Mouse (Mus musculus): ENCODE measurements around the gene Ecm1. TPM values are rescaled to one million over a fixed set of nuclear protein-coding genes. Genes with fewer than 3 reads are reported as not detected.
A peak's percentile ranks its signal among the peaks of the same experiment; 100 is the strongest.

Gene Ecm1
- 48.1 and 87.7 TPM in 2 replicates for total RNA-seq (2014; rRNA removed)
- polyA plus RNA-seq (2012; rRNA removed): 354 and 374 TPM in 2 replicates

DNA sequence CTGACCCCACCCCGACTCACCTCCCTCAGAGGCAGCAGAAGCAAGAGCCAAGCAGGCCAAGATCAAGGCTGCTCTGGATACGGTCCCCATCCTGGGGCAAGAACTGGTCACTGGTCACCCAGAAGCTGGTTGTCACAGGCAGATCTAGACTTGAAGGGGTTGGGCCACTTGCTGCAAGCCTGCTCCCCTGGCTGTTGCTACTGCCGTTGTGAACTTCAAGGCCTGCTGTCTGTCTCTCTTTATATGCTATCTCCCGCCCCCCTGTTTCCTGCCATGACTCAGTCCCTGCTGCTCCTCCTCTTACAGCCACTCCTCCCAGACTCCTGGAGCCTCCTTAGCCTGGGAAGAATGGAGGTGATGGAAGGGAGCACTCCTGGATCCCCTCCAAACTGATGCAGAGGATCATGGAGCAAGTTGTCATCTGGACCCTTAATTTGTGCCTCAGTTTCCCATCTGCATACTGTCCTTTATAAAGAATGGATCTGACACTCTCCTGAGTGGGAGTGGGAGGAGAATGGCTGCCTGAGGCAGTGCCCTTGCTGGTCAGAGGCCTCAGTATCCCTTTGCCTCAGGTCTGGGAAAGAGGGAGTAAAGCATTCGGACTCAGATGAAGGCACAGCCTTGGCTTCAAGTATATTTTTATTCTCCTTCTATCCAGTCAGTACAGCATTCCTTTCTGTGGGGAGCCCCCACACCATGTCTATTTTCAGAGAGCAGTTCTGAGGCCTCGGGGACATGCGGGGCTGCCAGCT lies at the start of gene Ecm1:
TSS of gene Ecm1 (minus strand) at position 217 of the 752 bp plus-strand sequence.
- Histone ChIP-seq H3K4me1 (ENCODE audit: control insufficient read depth, insufficient read depth, low read length) (peaks cover 3% of the 10 kb centered on the region; the same call in 1 of the 2 replicates), H3K27me3 (ENCODE audit: control insufficient read depth, insufficient read depth, low read length) (no peaks in the 10 kb centered on the region), H3K36me3 (ENCODE audit: control insufficient read depth, insufficient read depth, low read length) (peaks cover 6% of the 10 kb centered on the region; the same call in 1 of the 2 replicates), H3K79me2 (ENCODE audit: control insufficient read depth, insufficient read depth, low read length) (no peaks in the 10 kb centered on the region), H3K9ac (ENCODE audit: low read depth, low read length) (peak within 1 kb of the TSS; percentile 74), H3K4me3 (ENCODE audit: insufficient read depth, low read depth, low read length) (peak within 1 kb of the TSS; percentile 51), H3K27ac (replicated peaks; ENCODE audit: insufficient read depth, low read depth, low read length) (peak within 1 kb of the TSS; percentile 58)
- WGBS: 72% methylated on average over 7 of the region's 7 CpGs
- peak; percentile 33 for DNase-seq (ENCODE audit: extremely low read depth, low read depth, low spot score)
- no peak for TF ChIP-seq CTCF (IDR thresholded peaks at IDR 0.05; ENCODE audit: low read depth, low read length)
- TF ChIP-seq POLR2A (IDR thresholded peaks at IDR 0.05; ENCODE audit: extremely low read depth, insufficient read depth, low read length): peak; percentile 64

DNA sequence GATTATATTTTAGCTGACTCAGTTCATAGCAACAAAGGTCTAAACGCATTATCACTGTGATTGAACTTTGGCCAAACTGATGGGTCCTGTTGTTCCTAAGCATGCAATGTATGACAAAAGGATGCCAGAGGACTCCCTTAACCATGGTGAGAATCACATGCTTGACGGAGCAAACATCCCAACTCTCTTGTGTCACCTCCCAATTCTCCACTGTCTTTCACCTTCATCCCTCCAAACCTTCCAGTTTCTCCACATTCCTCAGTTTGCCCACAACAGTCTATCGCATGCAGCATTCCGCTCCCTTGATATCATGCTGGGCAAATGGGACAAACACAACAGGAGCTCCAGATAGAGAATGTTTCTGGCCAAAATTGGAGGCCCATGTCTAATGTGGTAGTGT lies 46.1 kb upstream of the Ecm1 start:
- 81% methylated on average over 4 of the region's 4 CpGs for WGBS
- Histone ChIP-seq H3K36me3 (ENCODE audit: control insufficient read depth, insufficient read depth, low read length) (peaks cover 56% of the 10 kb centered on the region), H3K9ac (ENCODE audit: low read depth, low read length) (no peak overlapping the region), H3K27me3 (ENCODE audit: control insufficient read depth, insufficient read depth, low read length) (no peaks in the 10 kb centered on the region), H3K79me2 (ENCODE audit: control insufficient read depth, insufficient read depth, low read length) (no peaks in the 10 kb centered on the region; the same call in 1 of the 2 replicates), H3K4me3 (ENCODE audit: insufficient read depth, low read depth, low read length) (no peak overlapping the region), H3K4me1 (ENCODE audit: control insufficient read depth, insufficient read depth, low read length) (no peaks in the 10 kb centered on the region), H3K27ac (replicated peaks; ENCODE audit: insufficient read depth, low read depth, low read length) (no peak overlapping the region)
- no peak for TF ChIP-seq POLR2A (IDR thresholded peaks at IDR 0.05; ENCODE audit: extremely low read depth, insufficient read depth, low read length)
- no peak for TF ChIP-seq CTCF (IDR thresholded peaks at IDR 0.05; ENCODE audit: low read depth, low read length)
- no peak for DNase-seq (ENCODE audit: extremely low read depth, low read depth, low spot score)

DNA sequence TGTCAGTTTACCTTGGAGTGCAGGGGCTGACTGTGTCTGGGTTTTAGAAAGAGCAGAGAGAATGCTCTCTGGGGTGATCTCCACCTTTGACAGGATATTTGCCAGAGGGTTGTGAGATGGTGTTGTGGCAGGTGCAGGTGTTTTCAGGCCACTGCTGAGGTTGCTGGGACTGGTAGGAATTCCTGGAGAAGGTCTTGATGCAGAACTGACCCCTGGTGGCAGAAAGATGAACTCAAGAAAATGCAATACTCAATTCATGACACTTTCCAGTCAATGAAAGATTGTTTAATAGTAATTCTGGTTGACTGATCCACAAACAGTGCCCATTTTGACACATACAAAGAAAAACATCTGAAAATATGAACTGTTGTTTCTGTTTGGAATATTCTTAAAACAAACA lies 32.6 kb upstream of the Ecm1 start:
- TF ChIP-seq CTCF (IDR thresholded peaks at IDR 0.05; ENCODE audit: low read depth, low read length) (peak; percentile 31; the same call in 1 of the 2 replicates), POLR2A (IDR thresholded peaks at IDR 0.05; ENCODE audit: extremely low read depth, insufficient read depth, low read length) (no peak)
- Histone ChIP-seq H3K27me3 (ENCODE audit: control insufficient read depth, insufficient read depth, low read length) (no peaks in the 10 kb centered on the region), H3K36me3 (ENCODE audit: control insufficient read depth, insufficient read depth, low read length) (peaks cover 47% of the 10 kb centered on the region), H3K27ac (replicated peaks; ENCODE audit: insufficient read depth, low read depth, low read length) (no peak overlapping the region), H3K4me3 (ENCODE audit: insufficient read depth, low read depth, low read length) (no peak overlapping the region), H3K79me2 (ENCODE audit: control insufficient read depth, insufficient read depth, low read length) (no peaks in the 10 kb centered on the region), H3K4me1 (ENCODE audit: control insufficient read depth, insufficient read depth, low read length) (no peaks in the 10 kb centered on the region), H3K9ac (ENCODE audit: low read depth, low read length) (no peak overlapping the region)
- peak; percentile 17 for DNase-seq (ENCODE audit: extremely low read depth, low read depth, low spot score)

DNA sequence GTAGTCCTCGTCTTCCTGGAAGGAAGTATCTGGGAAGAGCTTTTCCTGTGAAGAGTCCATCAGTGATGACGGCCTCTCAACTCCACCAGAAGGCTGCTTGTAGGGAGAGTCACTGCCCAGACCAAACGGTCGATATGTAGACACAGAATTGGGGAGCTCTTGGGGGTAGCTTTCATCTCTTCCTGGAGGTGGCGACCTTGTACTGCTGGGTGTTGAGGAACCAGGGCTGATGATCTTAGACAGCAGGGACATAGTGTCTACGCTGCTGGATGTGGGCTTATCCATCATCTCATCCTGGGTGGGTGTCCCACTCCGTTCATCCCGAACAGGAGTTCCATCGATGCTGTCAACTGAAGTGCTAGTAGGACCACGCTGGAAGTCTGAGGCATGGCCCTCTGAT lies 26.2 kb upstream of the Ecm1 start:
- WGBS: 90% methylated on average over 10 of the region's 10 CpGs
- peaks cover 35% of the 10 kb centered on the region for H3K36me3 ChIP-seq (ENCODE audit: control insufficient read depth, insufficient read depth, low read length)
- TF ChIP-seq POLR2A (IDR thresholded peaks at IDR 0.05; ENCODE audit: extremely low read depth, insufficient read depth, low read length) (no peak), CTCF (IDR thresholded peaks at IDR 0.05; ENCODE audit: low read depth, low read length) (no peak)

DNA sequence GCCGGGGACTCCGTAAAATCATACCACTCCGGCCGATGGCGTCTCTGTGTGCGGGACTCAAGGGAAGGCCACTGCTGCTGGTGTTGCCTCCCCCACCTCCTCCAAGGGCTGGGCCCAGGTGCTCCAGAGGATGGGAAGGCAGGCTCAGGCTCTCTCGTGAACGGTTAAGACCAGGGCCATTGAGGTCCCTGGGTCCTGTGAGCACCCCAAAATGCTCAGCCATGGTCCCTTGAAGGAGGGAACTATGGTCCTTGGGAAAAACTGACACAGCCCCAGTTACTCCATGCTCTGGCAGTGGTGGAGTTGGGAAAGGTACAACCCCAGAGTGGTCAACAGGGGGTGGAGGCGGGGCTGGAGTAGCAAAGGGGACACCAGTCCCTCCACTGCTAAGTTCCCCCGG lies 24.4 kb upstream of the Ecm1 start:
- Histone ChIP-seq H3K27ac (replicated peaks; ENCODE audit: insufficient read depth, low read depth, low read length) (no peak overlapping the region), H3K4me1 (ENCODE audit: control insufficient read depth, insufficient read depth, low read length) (no peaks in the 10 kb centered on the region), H3K9ac (ENCODE audit: low read depth, low read length) (no peak overlapping the region), H3K27me3 (ENCODE audit: control insufficient read depth, insufficient read depth, low read length) (no peaks in the 10 kb centered on the region), H3K36me3 (ENCODE audit: control insufficient read depth, insufficient read depth, low read length) (peaks cover 25% of the 10 kb centered on the region), H3K4me3 (ENCODE audit: insufficient read depth, low read depth, low read length) (no peak overlapping the region), H3K79me2 (ENCODE audit: control insufficient read depth, insufficient read depth, low read length) (no peaks in the 10 kb centered on the region; the same call in 1 of the 2 replicates)
- no peak for TF ChIP-seq CTCF (IDR thresholded peaks at IDR 0.05; ENCODE audit: low read depth, low read length)
- TF ChIP-seq POLR2A (IDR thresholded peaks at IDR 0.05; ENCODE audit: extremely low read depth, insufficient read depth, low read length): no peak
- WGBS: 86% methylated on average over 10 of the region's 10 CpGs
- DNase-seq (ENCODE audit: extremely low read depth, low read depth, low spot score): no peak

More for the DNA sequence above, 26.2 kb upstream of the Ecm1 start:
- no peak for DNase-seq (ENCODE audit: extremely low read depth, low read depth, low spot score)
- H3K4me1 ChIP-seq (ENCODE audit: control insufficient read depth, insufficient read depth, low read length): no peaks in the 10 kb centered on the region
- no peak overlapping the region for H3K9ac ChIP-seq (ENCODE audit: low read depth, low read length)
- no peak overlapping the region for H3K27ac ChIP-seq (replicated peaks; ENCODE audit: insufficient read depth, low read depth, low read length)
- no peaks in the 10 kb centered on the region for H3K27me3 ChIP-seq (ENCODE audit: control insufficient read depth, insufficient read depth, low read length)
- no peaks in the 10 kb centered on the region; the same call in 1 of the 2 replicates for H3K79me2 ChIP-seq (ENCODE audit: control insufficient read depth, insufficient read depth, low read length)
- H3K4me3 ChIP-seq (ENCODE audit: insufficient read depth, low read depth, low read length): no peak overlapping the region

DNA sequence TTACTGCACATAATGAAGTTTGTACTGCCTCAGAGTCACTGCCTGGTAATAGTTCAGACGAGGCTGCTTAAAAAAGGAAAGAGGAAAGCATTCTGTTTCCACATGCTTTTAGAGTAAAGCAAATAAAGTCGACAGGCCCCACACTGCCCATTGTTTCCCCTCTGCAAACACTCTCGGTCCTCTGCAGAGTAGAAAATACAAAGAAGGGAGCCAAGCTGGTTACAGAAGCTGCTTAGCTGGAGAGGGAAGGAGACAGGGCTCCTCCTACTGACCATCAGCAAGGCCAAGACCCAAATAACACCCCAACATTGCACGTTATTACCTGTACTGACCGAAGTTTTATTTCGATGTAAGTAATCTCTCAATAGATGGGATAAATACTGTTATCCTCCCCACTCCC lies 23.6 kb upstream of the Ecm1 start:
- Histone ChIP-seq H3K4me3 (ENCODE audit: insufficient read depth, low read depth, low read length) (no peak overlapping the region), H3K27ac (replicated peaks; ENCODE audit: insufficient read depth, low read depth, low read length) (no peak overlapping the region), H3K27me3 (ENCODE audit: control insufficient read depth, insufficient read depth, low read length) (no peaks in the 10 kb centered on the region), H3K36me3 (ENCODE audit: control insufficient read depth, insufficient read depth, low read length) (peaks cover 17% of the 10 kb centered on the region), H3K4me1 (ENCODE audit: control insufficient read depth, insufficient read depth, low read length) (no peaks in the 10 kb centered on the region), H3K9ac (ENCODE audit: low read depth, low read length) (no peak overlapping the region), H3K79me2 (ENCODE audit: control insufficient read depth, insufficient read depth, low read length) (no peaks in the 10 kb centered on the region; the same call in 1 of the 2 replicates)
- TF ChIP-seq CTCF (IDR thresholded peaks at IDR 0.05; ENCODE audit: low read depth, low read length) (no peak), POLR2A (IDR thresholded peaks at IDR 0.05; ENCODE audit: extremely low read depth, insufficient read depth, low read length) (no peak)
- WGBS: 65% methylated on average over 6 of the region's 6 CpGs
- no peak for DNase-seq (ENCODE audit: extremely low read depth, low read depth, low spot score)

All from liver, adult 2 months (tissue).